ENCODE assay signal across 8 mouse cellular contexts in genomic region chr7:142435524-142435923, GRCm38 (mm10). TPM values are rescaled to one million over a fixed set of nuclear protein-coding genes. Genes with fewer than 3 reads are reported as not detected.
DNase-seq lines count a peak whose midpoint lies in the region; ATAC-seq and TF ChIP-seq lines count a peak whose summit lies in the region.

No protein-coding gene starts in this region.

- no peak overlapping the region for H3K9ac ChIP-seq in hindbrain, embryonic 14.5 days
- no peak overlapping the region for H3K9ac ChIP-seq in hindbrain, embryonic 12.5 days

- H3K4me2 ChIP-seq in hindbrain, embryonic 14.5 days (replicated peaks), result no peak overlapping the region
- H3K4me2 ChIP-seq in hindbrain, embryonic 12.5 days (replicated peaks), result no peak overlapping the region

- H3K9me3 ChIP-seq in hindbrain, embryonic 14.5 days (ENCODE audit: control insufficient read depth, low read length), result no peaks in the 10 kb centered on the region
- no peaks in the 10 kb centered on the region for H3K9me3 ChIP-seq in hindbrain, embryonic 12.5 days (replicated peaks)

- no peak for ATAC-seq in hindbrain, embryonic 14.5 days (ENCODE audit: low FRiP score)
- ATAC-seq in hindbrain, embryonic 12.5 days (ENCODE audit: low FRiP score), result no peak
- peak; percentile 63 for ATAC-seq in inflammation-experienced regulatory T-cells, adult 6 months

- H3K4me3 ChIP-seq in hindbrain, embryonic 14.5 days (replicated peaks; ENCODE audit: low read length), result no peak overlapping the region
- no peak overlapping the region for H3K4me3 ChIP-seq in hindbrain, embryonic 12.5 days
- no peak overlapping the region for H3K4me3 ChIP-seq in embryonic fibroblast, embryonic 13.5 days (ENCODE audit: insufficient read depth, low read length)

- peak; percentile 37; the same call in 1 of the 2 replicates for TF ChIP-seq CTCF in embryonic fibroblast, embryonic 13.5 days (IDR thresholded peaks at IDR 0.05; ENCODE audit: borderline replicate concordance, insufficient read depth, low read length)

- peak; percentile 82 for DNase-seq in hindbrain, embryonic 14.5 days (ENCODE audit: low spot score)
- peak; percentile 85 for DNase-seq in brain, adult 2 months (ENCODE audit: low read depth, low spot score)
- DNase-seq in left cerebral cortex, adult 18-20 months (ENCODE audit: low spot score in 2 of 2), result peak; percentile 64 to 82
- DNase-seq in lung, postnatal 36 days, result peak; percentile 88
- peak; percentile 72 to 86 for DNase-seq in spleen, postnatal 4 days (ENCODE audit: low spot score in 2 of 2)

- 0 out of 2 replicates have a peak, but pooled peaks cover 9% of the 10 kb centered on the region for H3K4me1 ChIP-seq in hindbrain, embryonic 14.5 days (replicated peaks; ENCODE audit: control insufficient read depth, insufficient read depth, low read length)
- H3K4me1 ChIP-seq in hindbrain, embryonic 12.5 days, result peaks cover 12% of the 10 kb centered on the region
- H3K4me1 ChIP-seq in embryonic fibroblast, embryonic 13.5 days (ENCODE audit: control insufficient read depth, insufficient read depth, low read length), result peaks cover 10% of the 10 kb centered on the region; the same call in 1 of the 2 replicates

- no peak overlapping the region for H3K27ac ChIP-seq in hindbrain, embryonic 14.5 days
- no peak overlapping the region for H3K27ac ChIP-seq in hindbrain, embryonic 12.5 days
- peak overlapping the region; percentile 2; the same call in 1 of the 2 replicates for H3K27ac ChIP-seq in embryonic fibroblast, embryonic 13.5 days (ENCODE audit: insufficient read depth, low read length)

- H3K27me3 ChIP-seq in hindbrain, embryonic 14.5 days (ENCODE audit: control insufficient read depth, insufficient read depth, low read length), result no peaks in the 10 kb centered on the region
- H3K27me3 ChIP-seq in hindbrain, embryonic 12.5 days, result no peaks in the 10 kb centered on the region

- H3K36me3 ChIP-seq in hindbrain, embryonic 14.5 days (replicated peaks; ENCODE audit: control insufficient read depth, insufficient read depth), result no peaks in the 10 kb centered on the region
- no peaks in the 10 kb centered on the region for H3K36me3 ChIP-seq in hindbrain, embryonic 12.5 days

- 32% methylated on average over 4 of the region's 4 CpGs for WGBS in hindbrain, embryonic 14.5 days
- 23% methylated on average over 4 of the region's 4 CpGs for WGBS in hindbrain, embryonic 12.5 days

- no peak for TF ChIP-seq POLR2A in embryonic fibroblast, embryonic 13.5 days (IDR thresholded peaks at IDR 0.05; ENCODE audit: low read depth, low read length)

RNA-seq across cellular contexts. Expression of gene Syt8, which starts 0.9 kb away (rescaled TPM):
- polyA plus RNA-seq in hindbrain, embryonic 14.5 days (2014; fragmentation: Nextera tagmentation; extraction: Ambion mirVana), result not detected in 2 replicates
- polyA plus RNA-seq in hindbrain, embryonic 12.5 days (2016; fragmentation: Nextera tagmentation; extraction: Ambion mirVana), result 0.30 TPM in 1 of 2 replicates, not detected in the other
- polyA plus RNA-seq in embryonic fibroblast, embryonic 13.5 days (2011; ENCODE audit: insufficient read length, low read depth, missing spikeins), result 1.3 and 2.4 TPM in 2 replicates
- not detected for polyA plus RNA-seq in inflammation-experienced regulatory T-cells, adult 6 months (2017; shearing (Covaris generic))
- not detected for total RNA-seq in left cerebral cortex, adult 18-20 months (2021)

RNA-seq across cellular contexts. Expression of gene Tnni2, which starts 6.1 kb away (rescaled TPM):
- polyA plus RNA-seq in hindbrain, embryonic 14.5 days (2014; fragmentation: Nextera tagmentation; extraction: Ambion mirVana), result 1.0 TPM in 1 of 2 replicates, not detected in the other
- polyA plus RNA-seq in hindbrain, embryonic 12.5 days (2016; fragmentation: Nextera tagmentation; extraction: Ambion mirVana), result 1.9 and 3.6 TPM in 2 replicates
- 1.1 TPM in 1 of 2 replicates, not detected in the other for polyA plus RNA-seq in embryonic fibroblast, embryonic 13.5 days (2011; ENCODE audit: insufficient read length, low read depth, missing spikeins)
- polyA plus RNA-seq in inflammation-experienced regulatory T-cells, adult 6 months (2017; shearing (Covaris generic)), result not detected
- total RNA-seq in left cerebral cortex, adult 18-20 months (2021), result under 1 TPM in 1 of 2 experiments, not detected in 1; 0.44 TPM

RNA-seq across cellular contexts. Expression of gene Lsp1, which starts 25.1 kb away (rescaled TPM):
- 4.8 and 8.2 TPM in 2 replicates for polyA plus RNA-seq in hindbrain, embryonic 14.5 days (2014; fragmentation: Nextera tagmentation; extraction: Ambion mirVana)
- 9.6 and 14.4 TPM in 2 replicates for polyA plus RNA-seq in hindbrain, embryonic 12.5 days (2016; fragmentation: Nextera tagmentation; extraction: Ambion mirVana)
- polyA plus RNA-seq in embryonic fibroblast, embryonic 13.5 days (2011; ENCODE audit: insufficient read length, low read depth, missing spikeins), result 114 and 159 TPM in 2 replicates
- polyA plus RNA-seq in inflammation-experienced regulatory T-cells, adult 6 months (2017; shearing (Covaris generic)), result 1,000 to 10,000 TPM; 1,183 to 1,943 (median 1,210) TPM
- total RNA-seq in left cerebral cortex, adult 18-20 months (2021), result 1 to 10 TPM; 4.2 to 5.7 TPM

RNA-seq across cellular contexts. Expression of gene Ctsd, which starts 47.7 kb away (rescaled TPM):
- 313 and 325 TPM in 2 replicates for polyA plus RNA-seq in hindbrain, embryonic 14.5 days (2014; fragmentation: Nextera tagmentation; extraction: Ambion mirVana)
- polyA plus RNA-seq in hindbrain, embryonic 12.5 days (2016; fragmentation: Nextera tagmentation; extraction: Ambion mirVana), result 213 and 215 TPM in 2 replicates
- polyA plus RNA-seq in embryonic fibroblast, embryonic 13.5 days (2011; ENCODE audit: insufficient read length, low read depth, missing spikeins), result 617 and 890 TPM in 2 replicates
- polyA plus RNA-seq in inflammation-experienced regulatory T-cells, adult 6 months (2017; shearing (Covaris generic)), result 100 to 1,000 TPM; 259 to 561 (median 285) TPM
- 100 to 1,000 TPM; 307 to 342 TPM for total RNA-seq in left cerebral cortex, adult 18-20 months (2021)

RNA-seq across cellular contexts. Expression of gene Gm49369, which starts 53.1 kb away (rescaled TPM):
- polyA plus RNA-seq in hindbrain, embryonic 14.5 days (2014; fragmentation: Nextera tagmentation; extraction: Ambion mirVana), result not detected in 2 replicates
- polyA plus RNA-seq in hindbrain, embryonic 12.5 days (2016; fragmentation: Nextera tagmentation; extraction: Ambion mirVana), result not detected in 2 replicates
- polyA plus RNA-seq in embryonic fibroblast, embryonic 13.5 days (2011; ENCODE audit: insufficient read length, low read depth, missing spikeins), result not detected in 2 replicates
- 1 to 10 TPM in 1 of 3 experiments, under 1 TPM in 1, not detected in 1; 0.63 to 1.9 TPM for polyA plus RNA-seq in inflammation-experienced regulatory T-cells, adult 6 months (2017; shearing (Covaris generic))
- total RNA-seq in left cerebral cortex, adult 18-20 months (2021), result 1 to 10 TPM in 1 of 2 experiments, not detected in 1; 6.0 TPM
